Mouse (Mus musculus) G1E (cell line): Measurements from ENCODE around the gene Cct4.

Source experiments
- CTCF ChIP-seq: IDR thresholded peaks from 2 replicates; pipeline ENCODE4 v1.5.1; 2012; ENCODE audit warnings: low read depth, low read length, inconsistent platforms, mixed read lengths
- GATA1 ChIP-seq: IDR thresholded peaks from 2 replicates; pipeline ENCODE4 v1.6.1; 2012; ENCODE audit warnings: borderline replicate concordance, low read length, inconsistent platforms, mixed read lengths
- GATA2 ChIP-seq: IDR thresholded peaks from 2 replicates; pipeline ENCODE4 v1.6.1; 2012; ENCODE audit warnings: low read depth, low read length, inconsistent platforms, borderline replicate concordance
- POLR2AphosphoS5 ChIP-seq: IDR thresholded peaks from 2 replicates; pipeline ENCODE4 v1.6.1; 2012; ENCODE audit warnings: low read depth, low read length, inconsistent platforms; ENCODE audit not compliant: insufficient replicate concordance
- TAL1 ChIP-seq: conservative IDR thresholded peaks from 2 replicates; pipeline ENCODE4 v1.6.1; 2012; ENCODE audit warnings: low read depth, low read length, inconsistent platforms, mixed read lengths

DNA sequence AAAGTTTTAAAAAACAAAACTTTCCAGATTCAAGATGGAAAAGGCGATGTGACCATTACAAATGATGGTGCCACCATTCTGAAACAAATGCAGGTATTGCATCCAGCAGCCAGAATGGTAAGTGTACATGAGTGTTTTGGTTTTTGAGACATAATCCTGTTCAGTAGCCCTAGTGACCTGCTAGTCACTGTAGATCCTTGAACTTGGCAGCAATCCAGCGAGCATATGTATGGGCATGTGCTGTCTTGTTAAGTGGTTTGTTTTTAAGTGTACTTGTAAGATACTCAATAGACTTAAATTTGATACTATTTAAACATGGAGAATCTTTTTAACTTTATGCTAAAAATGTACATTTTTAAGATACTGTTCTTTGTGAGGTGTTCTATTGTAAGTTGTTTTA lies 4.0 kb downstream of the Cct4 start:
- TF ChIP-seq CTCF, result no peak
- no peak for TF ChIP-seq GATA1
- no peak for TF ChIP-seq POLR2AphosphoS5
- TF ChIP-seq TAL1, result no peak
- TF ChIP-seq GATA2, result no peak
